ENCODE assay signal across 22 mouse cellular contexts in genomic region chr8:47913621-47914020, GRCm38 (mm10).
DNase-seq lines count a peak whose midpoint lies in the region; ATAC-seq and TF ChIP-seq lines count a peak whose summit lies in the region.
"Had no signal": no experiment of that assay in that cellular context is flagged by ENCODE, and none has a peak within 500 bp of the region (broad histone marks: within the 10 kb centered on the region; RNA-seq: fewer than 3 reads in every experiment).

No protein-coding gene starts in this region.

- H3K36me3 ChIP-seq in liver, adult 2 months (ENCODE audit: control insufficient read depth, insufficient read depth, low read length): no peaks in the 10 kb centered on the region
- H3K36me3 ChIP-seq in kidney, postnatal 0 days (ENCODE audit: insufficient read depth, low read length): peaks cover 3% of the 10 kb centered on the region; the same call in 1 of the 2 replicates
- peaks cover 18% of the 10 kb centered on the region for H3K36me3 ChIP-seq in heart, embryonic 10.5 days
- H3K36me3 ChIP-seq in hindbrain, embryonic 13.5 days: no peaks in the 10 kb centered on the region

- DNase-seq in liver, adult 2 months (ENCODE audit: extremely low read depth, low read depth, low spot score): peak; percentile 18
- DNase-seq in liver: no peak
- peak; percentile 66 for DNase-seq in kidney, adult 9 months
- DNase-seq in kidney, postnatal 0 days (ENCODE audit: low spot score): no peak
- DNase-seq in kidney, postnatal 36 days: peak; percentile 66 to 68
- DNase-seq in Muller cell, postnatal 12 days (ENCODE audit: inconsistent ontology term): no peak
- DNase-seq in heart, embryonic 10.5 days (ENCODE audit: low spot score): no peak
- DNase-seq: adrenal gland, adult 2 months; adrenal gland, postnatal 25 days; cerebellum, adult 2 months; cerebellum, postnatal 10 days; gastrocnemius, postnatal 36 days; heart, adult 18-20 months; heart, postnatal 36 days had no signal

- H3K79me2 ChIP-seq in liver, adult 2 months (ENCODE audit: control insufficient read depth, insufficient read depth, low read length): peaks cover 11% of the 10 kb centered on the region; the same call in 1 of the 2 replicates

- ATAC-seq in kidney, postnatal 0 days (replicated peaks; ENCODE audit: low FRiP score, low read depth): peak; percentile 82; the same call in 1 of the 2 replicates
- ATAC-seq in hindbrain, embryonic 13.5 days (ENCODE audit: low FRiP score): no peak
- ATAC-seq: forebrain, embryonic 14.5 days; hindbrain, postnatal 0 days had no signal

- no peaks in the 10 kb centered on the region for H3K27me3 ChIP-seq in liver, adult 2 months (ENCODE audit: control insufficient read depth, insufficient read depth, low read length)
- no peaks in the 10 kb centered on the region for H3K27me3 ChIP-seq in kidney, postnatal 0 days (ENCODE audit: insufficient read depth, low read length)
- H3K27me3 ChIP-seq in heart, embryonic 10.5 days (ENCODE audit: insufficient read depth, poor library complexity, severe bottlenecking): no peaks in the 10 kb centered on the region
- no peaks in the 10 kb centered on the region for H3K27me3 ChIP-seq in hindbrain, embryonic 13.5 days
- H3K27me3 ChIP-seq: CH12.LX; heart, embryonic 13.5 days; hindbrain, embryonic 12.5 days had no signal

- no peak overlapping the region for H3K4me2 ChIP-seq in kidney, postnatal 0 days (ENCODE audit: low read length)
- no peak overlapping the region for H3K4me2 ChIP-seq in hindbrain, embryonic 13.5 days
- H3K4me2 ChIP-seq: heart, embryonic 13.5 days; hindbrain, embryonic 12.5 days had no signal

- TF ChIP-seq CTCF in liver, adult 2 months (IDR thresholded peaks at IDR 0.05; ENCODE audit: low read depth, low read length): no peak
- no peak for TF ChIP-seq CTCF in kidney, postnatal 0 days (IDR thresholded peaks at IDR 0.05; ENCODE audit: low read depth)

- no peak for TF ChIP-seq POLR2A in liver, adult 2 months (IDR thresholded peaks at IDR 0.05; ENCODE audit: extremely low read depth, insufficient read depth, low read length)

- 0 out of 2 replicates have a peak, but pooled peaks cover 2% of the 10 kb centered on the region for H3K9me3 ChIP-seq in kidney, postnatal 0 days (replicated peaks; ENCODE audit: low read length)
- no peaks in the 10 kb centered on the region for H3K9me3 ChIP-seq in heart, embryonic 10.5 days
- peaks cover 7% of the 10 kb centered on the region; the same call in 1 of the 2 replicates for H3K9me3 ChIP-seq in hindbrain, embryonic 13.5 days
- H3K9me3 ChIP-seq: heart, embryonic 13.5 days had no signal

- H3K4me1 ChIP-seq in liver, adult 2 months (ENCODE audit: control insufficient read depth, insufficient read depth, low read length): peaks cover 10% of the 10 kb centered on the region
- peaks cover 19% of the 10 kb centered on the region; the same call in 1 of the 2 replicates for H3K4me1 ChIP-seq in kidney, postnatal 0 days (replicated peaks; ENCODE audit: insufficient read depth, low read length)
- peaks cover 20% of the 10 kb centered on the region; the same call in 1 of the 2 replicates for H3K4me1 ChIP-seq in heart, embryonic 10.5 days
- no peaks in the 10 kb centered on the region; the same call in 1 of the 2 replicates for H3K4me1 ChIP-seq in hindbrain, embryonic 13.5 days (replicated peaks)
- H3K4me1 ChIP-seq: embryonic facial prominence, embryonic 10.5 days; forebrain, embryonic 10.5 days; hindbrain, embryonic 12.5 days had no signal

- no peak overlapping the region for H3K27ac ChIP-seq in liver, adult 2 months (replicated peaks; ENCODE audit: insufficient read depth, low read depth, low read length)
- no peak overlapping the region for H3K27ac ChIP-seq in kidney, postnatal 0 days
- H3K27ac ChIP-seq in heart, embryonic 10.5 days: no peak overlapping the region
- H3K27ac ChIP-seq in hindbrain, embryonic 13.5 days: no peak overlapping the region
- H3K27ac ChIP-seq: embryonic facial prominence, embryonic 10.5 days; forebrain, embryonic 10.5 days; heart, embryonic 13.5 days; hindbrain, embryonic 12.5 days; hindbrain, postnatal 0 days had no signal

- H3K4me3 ChIP-seq in liver, adult 2 months (ENCODE audit: insufficient read depth, low read depth, low read length): no peak overlapping the region
- no peak overlapping the region for H3K4me3 ChIP-seq in kidney, postnatal 0 days (replicated peaks; ENCODE audit: low read depth, low read length)
- no peak overlapping the region for H3K4me3 ChIP-seq in heart, embryonic 10.5 days
- no peak overlapping the region for H3K4me3 ChIP-seq in hindbrain, embryonic 13.5 days
- H3K4me3 ChIP-seq: embryonic facial prominence, embryonic 10.5 days; forebrain, embryonic 10.5 days; heart, embryonic 13.5 days; hindbrain, embryonic 12.5 days had no signal

- WGBS in liver, adult 2 months: 96% methylated on average over 9 of the region's 9 CpGs
- 46% methylated on average over 9 of the region's 9 CpGs for WGBS in kidney, postnatal 0 days
- WGBS in heart, embryonic 10.5 days: 90% methylated on average over 9 of the region's 9 CpGs
- 79% methylated on average over 9 of the region's 9 CpGs for WGBS in hindbrain, embryonic 13.5 days

- no peak overlapping the region for H3K9ac ChIP-seq in liver, adult 2 months (ENCODE audit: low read depth, low read length)
- no peak overlapping the region for H3K9ac ChIP-seq in kidney, postnatal 0 days (ENCODE audit: low read depth, low read length)
- no peak overlapping the region for H3K9ac ChIP-seq in hindbrain, embryonic 13.5 days
- H3K9ac ChIP-seq: heart, embryonic 13.5 days; hindbrain, embryonic 12.5 days had no signal

Comparison
In these comparisons a context has a peak if more than half of its experiments do, and no peak if none do; other contexts are left out.
1. DNase-seq: peak in liver, adult 2 months (single experiment), kidney, adult 9 months (single experiment) and kidney, postnatal 36 days (2 of 2); none in liver (single experiment), kidney, postnatal 0 days (single experiment), Muller cell, postnatal 12 days (single experiment) and heart, embryonic 10.5 days (single experiment).